Mouse (Mus musculus) ES-E14 (cell line): ENCODE results near the gene Kank3.

Experiments used
- CHD2 ChIP-seq: IDR thresholded peaks from 2 replicates; pipeline ENCODE4 v1.6.1; 2014; ENCODE audit warnings: mild to moderate bottlenecking, low read depth, low read length, inconsistent platforms
- MAFK ChIP-seq: IDR thresholded peaks from 2 replicates; pipeline ENCODE4 v1.6.1; 2014; ENCODE audit warnings: mild to moderate bottlenecking, low read depth, low read length, inconsistent platforms; ENCODE audit not compliant: insufficient read depth
- ZNF384 ChIP-seq: IDR thresholded peaks from 2 replicates; pipeline ENCODE4 v1.6.1; 2012; ENCODE audit warnings: low read depth, low read length, inconsistent platforms

DNA sequence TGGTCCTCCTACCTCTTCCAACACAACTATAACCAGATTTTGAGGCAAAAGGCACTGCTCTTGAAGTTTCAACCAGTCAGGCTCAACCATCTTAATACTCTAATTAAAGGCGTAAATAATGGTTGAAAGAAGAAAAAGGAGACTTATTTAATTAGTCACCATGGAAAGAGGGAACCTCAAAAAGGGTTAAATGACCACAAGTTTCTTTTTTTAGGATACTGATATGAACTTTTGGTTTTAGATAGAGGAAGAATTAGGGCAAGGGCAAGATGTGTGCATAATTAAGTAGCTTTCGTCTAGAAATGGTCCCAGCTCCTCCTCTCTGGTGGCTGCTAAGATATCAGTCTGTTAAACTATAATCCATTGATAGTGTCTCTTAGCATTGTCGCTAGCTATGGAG lies 43.9 kb upstream of the Kank3 start:
- TF ChIP-seq ZNF384 (no peak), CHD2 (no peak), MAFK (no peak)
